Mouse (Mus musculus): ENCODE results near the gene Hoxb7. TPM values are rescaled to one million over a fixed set of nuclear protein-coding genes. Genes with fewer than 3 reads are reported as not detected.

Gene Hoxb7
- total RNA-seq, 2 experiments from 2014 or later: not detected

DNA sequence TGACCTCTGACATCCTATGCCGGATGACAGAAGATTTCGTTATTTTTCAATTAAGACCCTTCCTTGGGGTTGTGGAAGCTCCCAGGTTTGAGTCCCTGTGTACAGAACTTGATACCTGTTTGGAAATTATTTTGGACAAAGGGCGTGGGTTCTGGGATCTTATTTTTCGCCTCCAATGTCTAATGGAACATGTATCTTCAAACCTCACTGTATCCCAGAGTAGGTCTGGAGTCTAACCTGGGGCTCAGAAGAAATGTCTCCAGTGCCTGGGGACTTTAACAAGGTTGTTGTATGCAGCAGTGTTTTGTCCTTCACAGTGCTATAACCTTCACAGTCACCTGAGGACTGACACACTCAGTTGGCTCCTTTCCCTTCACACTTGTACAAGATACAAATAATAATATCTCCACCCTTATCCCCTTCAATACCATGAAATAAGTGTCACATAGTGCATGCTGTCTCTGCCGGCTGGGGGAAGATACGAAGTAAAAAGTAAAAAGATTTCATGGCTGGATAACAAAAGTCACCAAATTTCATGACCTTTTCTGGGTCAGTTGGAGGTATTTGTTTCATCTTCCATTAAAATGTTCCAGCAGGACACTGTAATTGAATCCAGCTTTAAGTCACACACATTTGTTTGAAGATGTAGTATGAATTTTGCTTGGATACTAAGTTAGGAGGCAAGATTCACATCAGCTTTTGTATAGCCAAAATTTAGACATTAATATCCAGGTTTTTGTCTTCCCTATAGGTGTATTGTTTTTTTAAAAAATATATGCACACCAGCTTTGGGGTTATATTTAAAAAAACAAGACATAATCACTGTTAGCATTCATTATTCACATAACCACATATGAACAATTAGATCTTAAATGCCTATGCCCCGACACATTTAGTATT is 19.2 kb upstream of the Hoxb7 start:
- no peak for ATAC-seq (replicated peaks; ENCODE audit: low FRiP score, poor library complexity, severe bottlenecking)

- no peak for ATAC-seq (replicated peaks; ENCODE audit: low FRiP score, poor library complexity, severe bottlenecking)
Measured at GRCm38 (mm10) chr11:96268031-96268745, 18.2 kb upstream of the Hoxb7 start.

- ATAC-seq (replicated peaks; ENCODE audit: low FRiP score, poor library complexity, severe bottlenecking): no peak
Measured at GRCm38 (mm10) chr11:96269869-96270268, 16.6 kb upstream of the Hoxb7 start.

DNA sequence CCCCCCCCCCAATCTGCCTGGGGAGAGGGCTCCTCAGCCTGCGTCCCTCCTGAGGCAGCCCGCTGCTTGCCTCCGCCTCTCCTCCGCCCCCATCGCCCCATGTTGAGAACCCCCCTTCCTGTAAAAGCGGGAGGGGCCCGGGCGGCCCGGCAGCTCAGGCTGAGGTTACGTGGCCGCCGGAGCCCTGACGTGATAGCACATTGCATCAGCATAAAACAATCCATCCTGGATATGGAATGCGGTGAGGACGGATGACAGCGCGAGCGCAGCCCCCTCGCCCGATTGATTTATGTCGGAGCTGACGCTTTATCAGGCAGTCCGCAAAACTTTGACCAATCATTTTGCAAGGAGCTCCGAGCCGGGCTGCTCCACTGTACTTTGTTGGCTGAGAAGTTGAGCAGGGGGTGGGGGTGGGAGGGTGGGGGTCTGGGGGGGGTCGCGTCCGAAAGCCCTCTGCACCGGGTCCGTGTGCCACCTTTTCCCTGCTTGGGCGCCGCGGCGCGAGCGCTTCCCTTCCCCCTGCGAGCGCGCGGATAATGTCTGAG is 15.4 kb upstream of the Hoxb7 start, which contains the start of gene Hoxb9:
Hoxb9 (plus strand) TSS at position 462 of the 545 bp plus-strand sequence.
- ATAC-seq (replicated peaks; ENCODE audit: low FRiP score, poor library complexity, severe bottlenecking): no peak

DNA sequence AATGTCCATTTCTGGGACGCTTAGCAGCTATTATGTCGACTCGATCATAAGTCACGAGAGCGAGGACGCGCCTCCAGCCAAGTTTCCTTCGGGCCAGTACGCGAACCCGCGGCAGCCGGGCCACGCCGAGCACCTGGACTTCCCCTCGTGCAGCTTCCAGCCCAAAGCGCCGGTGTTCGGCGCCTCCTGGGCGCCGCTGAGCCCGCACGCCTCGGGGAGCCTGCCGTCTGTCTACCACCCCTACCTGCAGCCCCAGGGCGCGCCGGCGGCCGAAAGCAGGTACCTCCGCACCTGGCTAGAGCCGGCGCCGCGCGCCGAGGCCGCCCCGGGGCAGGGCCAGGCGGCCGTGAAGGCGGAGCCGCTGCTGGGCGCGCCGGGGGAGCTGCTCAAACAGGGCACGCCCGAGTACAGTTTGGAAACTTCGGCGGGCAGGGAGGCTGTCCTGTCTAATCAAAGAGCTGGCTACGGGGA is 14.8 kb upstream of the Hoxb7 start:
- no peak for ATAC-seq (replicated peaks; ENCODE audit: low FRiP score, poor library complexity, severe bottlenecking)

DNA sequence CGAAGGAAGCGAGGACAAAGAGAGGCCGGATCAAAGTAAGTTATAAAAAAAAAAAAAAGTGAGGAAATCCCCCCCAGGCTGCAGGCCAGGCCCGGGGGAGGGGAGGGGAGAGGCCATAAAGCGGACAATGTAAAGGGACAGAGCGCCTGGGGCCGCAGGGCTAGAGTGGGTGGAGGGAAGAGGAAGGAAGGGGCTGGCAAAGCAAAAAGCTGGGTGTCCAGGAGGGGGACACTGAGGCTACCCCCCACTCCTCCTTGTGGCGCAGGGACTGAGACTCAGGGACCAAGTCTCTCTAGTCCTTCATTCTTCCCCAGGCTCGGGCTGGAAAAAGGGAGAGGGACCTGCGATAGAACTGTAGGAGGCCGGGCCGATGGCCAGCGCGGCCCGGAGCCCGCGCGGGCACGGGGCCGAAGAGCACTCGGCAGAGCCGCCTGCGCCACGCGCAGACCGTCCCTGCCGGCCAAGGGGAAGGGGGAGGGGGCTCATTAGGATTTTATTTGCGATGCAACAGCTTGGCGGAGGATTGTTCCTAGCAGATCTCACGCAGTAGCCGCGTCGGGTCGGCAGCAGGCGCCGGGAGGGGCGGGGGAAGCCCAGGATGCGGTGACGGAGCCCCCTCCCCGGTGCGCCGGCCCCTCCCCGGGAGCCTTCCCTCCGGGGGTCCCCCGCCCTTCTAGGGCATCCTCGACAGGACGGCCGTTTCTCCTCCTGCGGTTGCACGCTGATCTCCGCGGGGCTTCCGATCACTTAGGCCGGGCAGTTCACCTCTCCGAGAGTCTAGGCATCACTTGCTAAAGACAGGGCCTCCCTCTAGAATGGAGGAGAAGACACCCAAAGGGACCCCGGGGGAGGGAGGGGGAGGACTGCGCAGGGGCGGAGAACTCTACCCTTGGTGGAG is 14.2 kb upstream of the Hoxb7 start:
- ATAC-seq (replicated peaks; ENCODE audit: low FRiP score, poor library complexity, severe bottlenecking): no peak

- ATAC-seq (replicated peaks; ENCODE audit: low FRiP score, poor library complexity, severe bottlenecking): no peak
Measured at GRCm38 (mm10) chr11:96274428-96274827, 12.0 kb upstream of the Hoxb7 start.

DNA sequence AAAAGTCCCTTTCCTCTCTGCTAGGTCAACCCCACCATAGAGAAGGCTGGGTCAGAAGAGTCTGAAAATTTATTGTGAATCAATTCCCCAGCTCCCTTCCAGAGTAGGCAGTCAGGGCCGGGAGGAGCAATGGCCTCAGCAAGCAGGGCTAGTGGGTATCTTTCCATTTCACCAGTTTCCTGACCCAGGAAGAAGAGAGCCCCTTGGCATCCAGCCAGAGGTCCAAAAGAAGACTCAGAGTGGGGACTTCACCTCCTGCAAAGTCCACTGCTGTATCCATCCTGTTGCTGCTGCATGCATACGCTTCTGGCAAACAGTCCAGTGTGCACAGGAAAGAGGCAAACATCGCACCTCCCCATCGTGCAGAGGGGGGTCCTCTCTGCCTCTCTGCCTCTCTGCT is 10.5 kb upstream of the Hoxb7 start:
- no peak for ATAC-seq (replicated peaks; ENCODE audit: low FRiP score, poor library complexity, severe bottlenecking)

DNA sequence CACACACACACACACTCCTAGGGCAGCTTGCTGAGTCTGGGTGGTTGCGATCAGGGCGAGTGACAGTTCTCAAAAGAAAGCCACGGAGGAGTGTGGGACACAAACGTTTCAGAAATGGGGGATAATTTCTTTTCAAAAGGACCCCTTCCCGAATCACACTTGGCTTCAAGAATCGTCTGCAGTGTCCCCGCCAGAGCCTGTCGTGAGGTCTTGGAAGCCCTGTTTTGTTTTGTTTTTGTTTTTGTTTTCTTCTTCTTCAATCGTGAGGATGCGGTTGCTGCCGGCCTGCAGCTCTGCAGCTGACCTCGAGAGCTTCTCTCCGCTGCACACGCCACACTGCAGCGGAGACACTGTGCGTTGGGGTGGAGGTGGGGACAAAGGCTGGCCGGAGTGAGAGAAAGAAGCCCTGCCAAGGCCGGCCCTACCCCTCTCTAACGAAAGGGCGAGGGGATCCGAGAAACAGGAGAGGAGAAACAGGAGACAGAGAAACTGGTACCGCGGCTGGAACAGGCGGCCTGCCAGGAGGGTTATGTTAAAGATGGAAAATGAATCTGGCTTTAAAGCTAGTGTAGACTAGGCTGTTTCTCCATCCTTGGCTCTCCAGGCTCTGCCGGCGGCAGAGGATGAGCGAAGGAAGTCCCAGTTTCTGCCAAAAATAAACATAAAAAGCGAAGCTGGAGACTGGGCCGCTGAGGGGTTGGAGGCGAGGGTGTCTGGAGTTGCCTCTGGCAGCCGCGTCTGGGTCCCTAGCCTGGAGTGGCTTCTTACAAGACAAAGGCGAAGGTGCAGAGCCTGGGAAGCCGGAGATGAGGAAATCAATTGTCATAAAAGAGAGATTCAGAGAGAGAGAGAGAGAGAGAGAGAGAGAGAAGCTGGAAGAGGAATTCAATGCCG is 9.0 kb upstream of the Hoxb7 start:
- no peak for ATAC-seq (replicated peaks; ENCODE audit: low FRiP score, poor library complexity, severe bottlenecking)

- ATAC-seq (replicated peaks; ENCODE audit: low FRiP score, poor library complexity, severe bottlenecking): no peak
Measured at GRCm38 (mm10) chr11:96278324-96278723, 8.1 kb upstream of the Hoxb7 start.

DNA sequence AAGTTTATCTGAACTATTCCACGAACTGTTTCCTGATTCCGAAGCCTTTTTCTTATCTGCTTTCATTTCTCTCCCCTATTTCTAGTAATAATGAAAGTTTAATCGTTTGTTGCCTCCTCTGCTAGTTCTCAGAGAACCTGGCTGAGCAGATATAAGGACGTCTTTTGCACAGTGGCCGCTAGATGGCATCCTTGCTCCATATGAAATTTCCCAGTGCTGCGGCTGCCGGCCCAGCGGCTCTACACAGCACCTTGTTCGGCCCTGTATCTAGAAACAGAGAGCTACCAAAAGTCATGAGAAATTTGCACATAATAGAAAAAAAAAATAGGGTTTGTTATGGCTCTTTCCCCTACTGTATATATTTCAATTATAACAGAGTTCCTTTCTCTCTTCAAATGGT is 7.7 kb upstream of the Hoxb7 start:
- no peak for ATAC-seq (replicated peaks; ENCODE audit: low FRiP score, poor library complexity, severe bottlenecking)

- no peak for ATAC-seq (replicated peaks; ENCODE audit: low FRiP score, poor library complexity, severe bottlenecking)
Measured at GRCm38 (mm10) chr11:96279421-96280233, 6.8 kb upstream of the Hoxb7 start.

- ATAC-seq (replicated peaks; ENCODE audit: low FRiP score, poor library complexity, severe bottlenecking): no peak
Measured at GRCm38 (mm10) chr11:96280399-96281378, 5.7 kb upstream of the Hoxb7 start.

- ATAC-seq (replicated peaks; ENCODE audit: low FRiP score, poor library complexity, severe bottlenecking): no peak
Measured at GRCm38 (mm10) chr11:96281396-96281795, 5.0 kb upstream of the Hoxb7 start.

DNA sequence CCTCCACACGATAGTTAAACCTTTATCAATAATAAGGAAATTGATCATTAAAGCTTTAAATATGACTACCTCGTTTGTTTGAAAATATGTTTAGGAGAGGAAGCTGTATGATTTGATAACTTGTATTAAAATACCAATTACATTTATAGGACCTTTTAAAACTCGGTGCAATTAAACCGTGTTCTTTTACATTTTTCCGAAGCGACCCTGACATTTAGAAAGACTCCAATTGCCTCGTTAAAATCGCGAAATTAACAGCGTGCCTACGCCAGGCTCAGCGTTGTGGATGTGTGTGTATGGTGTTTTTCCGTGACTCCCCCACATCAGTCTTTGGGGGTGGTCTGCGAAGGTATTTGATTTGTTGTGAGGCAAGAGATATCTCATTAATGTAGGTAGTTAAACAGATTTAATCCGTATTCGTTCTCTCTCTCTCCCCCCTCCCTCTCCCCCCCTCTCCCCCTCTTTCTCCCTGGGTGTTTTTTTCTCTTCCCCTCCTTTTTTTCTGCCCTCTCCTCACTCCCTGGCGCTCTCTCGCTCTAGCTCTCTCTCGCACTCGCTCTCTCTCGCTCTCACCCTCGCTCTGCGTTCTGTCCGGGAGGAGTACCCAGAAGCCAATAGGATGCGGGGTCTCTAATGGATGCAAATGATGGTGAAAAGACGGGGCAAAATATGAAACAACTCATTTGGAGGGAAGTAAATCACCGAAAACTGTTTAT is 4.4 kb upstream of the Hoxb7 start, which contains the start of gene Hoxb8:
Hoxb8 (plus strand) TSS at position 51 of the 716 bp plus-strand sequence.
- ATAC-seq (replicated peaks; ENCODE audit: low FRiP score, poor library complexity, severe bottlenecking): no peak

Data from erythroblast, adult 5-6 weeks (primary cell).